Mouse (Mus musculus): ENCODE measurements at regions not wholly inside any gene's neighbourhood (a gene's known extent, or its start where the extent isn't known, plus 50 kb on each side); places are given as distances from the start of the nearest gene placed in this dataset.

DNA sequence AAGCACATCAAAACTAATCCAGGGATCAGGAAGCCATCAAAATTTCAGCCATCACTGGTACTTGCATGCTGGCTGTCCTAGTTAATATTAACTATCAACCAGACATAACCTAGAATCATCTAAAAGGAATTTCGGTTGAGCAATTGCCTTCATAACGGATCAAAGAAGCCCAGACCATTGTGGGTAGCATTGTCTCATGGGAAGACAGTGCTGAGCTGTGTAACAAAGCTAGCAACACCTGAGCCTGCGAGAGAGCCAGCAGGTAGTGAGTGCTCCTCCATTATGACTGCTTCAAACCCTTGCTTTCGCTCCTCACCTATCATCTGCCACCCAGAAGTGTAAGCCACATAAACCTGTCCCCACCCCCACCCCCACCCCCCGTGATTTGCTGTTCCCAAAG, 169.6 kb upstream of the Fat1 start:
- no peak for DNase-seq

- no peak for DNase-seq
Measured at GRCm38 (mm10) chr8:44766111-44766873, 169.0 kb upstream of the Fat1 start.

- no peak for DNase-seq
Measured at GRCm38 (mm10) chr8:44767271-44767670, 168.0 kb upstream of the Fat1 start.

DNA sequence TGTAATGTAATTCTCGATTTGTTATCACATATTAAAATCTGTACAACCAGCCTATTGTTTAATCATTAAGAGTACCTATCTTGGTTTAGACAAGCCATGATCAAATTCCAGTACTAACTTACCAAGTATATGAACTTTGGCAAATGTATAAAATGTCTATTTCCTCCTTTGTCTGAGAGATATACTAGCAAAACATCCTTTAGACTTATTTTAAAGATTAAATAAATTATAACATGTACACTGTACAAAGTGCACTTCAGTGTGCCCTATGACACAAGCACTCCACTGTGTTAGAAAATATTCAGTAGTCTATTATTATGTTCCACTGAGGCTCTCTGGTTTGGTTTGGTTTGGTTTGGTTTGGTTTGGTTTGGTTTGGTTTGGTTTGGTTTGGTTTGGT, 156.0 kb upstream of the Fat1 start:
- no peak for DNase-seq

DNA sequence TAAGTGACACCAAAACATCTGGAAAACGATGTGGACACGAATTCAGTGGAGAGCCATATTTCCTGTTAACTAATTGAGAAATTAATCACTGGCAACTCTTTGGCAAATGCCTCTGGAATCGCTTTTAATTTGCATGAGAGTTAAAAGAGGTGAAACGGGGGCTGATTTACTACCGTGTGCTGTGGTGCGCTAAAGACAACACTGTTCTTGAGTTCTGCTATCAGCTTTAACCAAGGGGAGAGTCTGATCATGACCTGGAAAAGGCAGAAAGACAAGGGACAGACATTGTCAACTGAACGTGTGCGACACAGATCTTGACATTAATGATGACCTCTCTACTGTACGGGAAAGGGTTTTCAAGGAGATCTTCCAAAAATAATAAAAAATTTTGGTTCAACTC, 152.8 kb upstream of the Fat1 start:
- no peak for DNase-seq

DNA sequence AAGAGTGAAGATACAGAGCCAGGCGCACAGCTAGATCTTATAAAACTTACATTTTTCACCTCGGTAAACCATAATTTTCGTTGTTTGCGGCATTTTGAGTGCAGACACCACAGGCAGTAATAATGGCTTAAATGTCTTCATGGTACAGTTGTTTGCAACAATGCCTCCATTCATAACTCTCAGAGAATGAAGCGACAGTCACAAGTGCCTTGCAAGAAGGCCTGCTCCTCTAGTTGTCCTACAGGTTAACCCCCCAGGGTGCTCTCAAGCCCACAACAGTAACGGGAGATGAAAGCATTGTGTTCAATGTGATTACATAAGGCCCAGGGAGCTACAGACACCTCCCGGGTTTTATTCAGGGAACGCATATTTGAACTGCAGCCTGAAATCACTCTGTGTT, 150.1 kb upstream of the Fat1 start:
- DNase-seq, result no peak

DNA sequence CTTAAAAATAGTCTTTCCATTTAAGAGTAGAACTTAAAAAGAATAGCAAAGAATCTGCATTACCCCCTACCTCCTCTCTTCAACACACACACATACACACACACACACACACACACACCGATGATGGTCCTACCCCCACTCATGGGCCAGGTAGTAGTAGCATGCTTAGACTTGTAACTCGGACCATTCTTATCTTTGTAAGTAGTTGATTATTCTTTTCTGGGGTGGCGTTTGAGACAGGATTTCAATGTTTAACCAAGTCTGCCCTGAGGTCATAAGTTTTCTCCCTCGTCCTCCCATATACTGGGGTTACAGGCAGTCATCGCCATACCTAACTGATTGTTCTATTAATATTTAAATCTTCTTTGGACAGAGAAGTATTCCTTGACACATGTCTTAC, 148.5 kb upstream of the Fat1 start:
- no peak for DNase-seq

GRCm38 (mm10) chr8:44788290-44788689, 147.0 kb upstream of the Fat1 start:
- no peak for DNase-seq

DNA sequence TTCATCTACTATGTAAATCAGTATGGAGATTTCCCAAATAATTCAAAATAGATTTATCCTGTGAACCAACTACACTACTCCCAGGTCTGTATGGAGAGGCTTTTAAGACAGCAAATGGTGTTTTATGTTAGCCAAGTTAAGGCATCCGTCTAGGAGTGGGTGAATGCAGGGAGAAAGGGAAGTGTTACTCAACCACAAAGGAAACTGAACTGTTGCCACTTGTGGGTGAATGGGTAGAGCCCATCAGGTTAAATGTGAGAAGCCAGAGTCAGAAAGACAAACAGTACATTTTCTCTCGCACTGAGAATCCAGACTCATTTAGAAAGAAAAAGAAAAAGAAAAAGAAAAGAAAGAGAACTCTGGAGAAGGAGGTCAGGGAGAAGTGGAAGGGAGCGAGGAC, 135.7 kb upstream of the Fat1 start:
- DNase-seq, result no peak

- DNase-seq, result no peak
Measured at GRCm38 (mm10) chr8:44800827-44801273, 134.4 kb upstream of the Fat1 start.

GRCm38 (mm10) chr8:44801604-44802206, 133.5 kb upstream of the Fat1 start:
- DNase-seq, result no peak

DNA sequence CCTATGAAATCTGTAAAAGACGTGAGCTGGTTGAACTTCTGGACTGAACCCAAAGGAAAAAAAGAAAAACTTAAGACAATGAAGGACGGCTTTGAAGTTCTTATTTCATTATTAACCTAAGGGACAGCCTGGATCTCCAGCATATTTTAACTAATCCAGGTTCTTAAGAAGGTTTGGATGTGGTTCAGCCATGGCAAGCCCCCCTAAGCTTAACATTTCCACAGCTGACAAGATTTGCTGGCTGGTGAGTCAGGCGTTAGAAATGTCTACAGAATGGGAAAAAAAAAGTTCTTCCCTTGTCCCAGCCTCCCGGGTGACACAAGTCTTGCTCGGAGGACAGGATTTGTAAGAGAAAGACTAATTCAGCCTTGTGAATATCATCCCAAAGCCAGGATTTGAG, 132.9 kb upstream of the Fat1 start:
- no peak for DNase-seq

GRCm38 (mm10) chr8:44804414-44805178, 130.7 kb upstream of the Fat1 start:
- no peak for DNase-seq

DNA sequence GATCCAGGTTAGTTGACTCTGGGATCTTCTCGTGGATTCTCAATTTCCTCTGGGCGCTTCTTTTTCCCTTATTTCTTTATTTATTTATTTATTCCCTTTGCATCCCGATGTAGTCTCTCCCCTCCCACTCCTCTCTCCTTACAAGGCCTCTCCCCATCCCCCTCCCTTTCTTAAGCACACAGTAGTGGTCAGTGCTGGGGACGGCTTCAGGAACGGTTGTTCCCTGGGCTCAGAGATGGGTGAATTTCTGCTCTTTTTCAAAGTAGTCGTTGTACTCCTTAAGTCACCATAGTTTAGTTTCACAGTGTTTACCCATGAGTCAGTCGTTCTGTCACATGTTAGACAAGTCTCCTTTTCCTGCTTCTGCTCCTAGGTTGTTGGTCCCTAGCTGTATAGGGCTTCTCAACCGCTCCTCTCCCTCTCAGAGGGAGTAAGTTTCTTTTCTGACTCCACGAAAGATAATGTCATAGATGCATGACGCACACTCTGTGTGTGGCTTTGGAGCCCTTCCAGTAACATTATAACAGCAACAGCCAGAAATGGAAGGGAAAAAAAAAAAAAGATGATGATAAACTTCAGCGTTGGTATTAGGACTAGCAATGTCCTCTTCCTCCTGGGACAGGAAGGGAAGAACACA, 129.9 kb upstream of the Fat1 start:
- DNase-seq, result no peak

DNA sequence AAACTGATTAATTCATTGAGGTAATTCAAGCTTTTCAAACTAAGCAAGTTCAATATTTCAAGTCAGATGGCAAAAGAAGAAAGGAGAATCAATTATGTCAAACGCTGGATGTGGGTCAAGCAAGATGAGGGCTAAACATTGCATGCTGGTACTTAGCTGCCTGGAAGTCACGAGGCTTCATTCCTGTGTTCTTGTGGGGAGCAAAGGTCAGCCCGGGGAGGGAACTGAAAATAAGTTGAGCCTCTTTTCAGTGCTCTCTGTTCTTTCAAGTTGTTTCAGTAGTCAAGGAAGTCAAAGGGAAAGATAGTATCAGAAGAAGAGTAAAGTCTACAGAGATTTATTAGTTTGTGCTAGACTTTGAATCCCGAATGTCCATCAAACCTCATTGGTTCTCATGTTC, 122.9 kb upstream of the Fat1 start:
- DNase-seq, result no peak

GRCm38 (mm10) chr8:44817532-44818157, 117.6 kb upstream of the Fat1 start:
- DNase-seq, result peak; percentile 47

GRCm38 (mm10) chr8:44819270-44819669, 116.0 kb upstream of the Fat1 start:
- no peak for DNase-seq

GRCm38 (mm10) chr8:44819691-44820090, 115.6 kb upstream of the Fat1 start:
- no peak for DNase-seq

DNA sequence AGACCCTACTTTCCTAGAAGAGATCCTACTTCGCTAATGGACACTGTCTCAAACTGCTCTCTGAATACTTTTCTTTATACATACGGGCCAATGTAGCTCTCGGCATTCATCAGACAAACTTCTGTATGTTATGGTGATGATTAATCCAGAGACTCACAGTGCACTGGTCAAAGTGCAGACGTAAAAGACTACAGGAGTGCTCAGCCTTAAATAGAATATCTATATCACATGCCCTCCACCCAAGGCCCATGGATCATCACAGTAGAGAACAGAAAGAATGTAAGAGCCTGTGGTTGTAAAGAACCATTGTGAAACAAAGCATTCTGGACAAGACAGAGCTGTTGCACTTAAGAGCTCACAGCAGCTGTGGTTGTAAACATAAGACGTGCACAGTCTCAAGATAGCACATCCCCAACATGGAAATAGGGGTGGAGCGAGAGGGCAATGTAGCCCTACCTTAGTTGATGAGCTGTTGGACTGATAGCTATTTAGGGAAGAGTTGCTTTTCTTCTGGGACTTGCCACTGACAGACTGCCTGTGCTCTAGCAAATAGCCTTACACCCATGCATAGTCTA, 110.0 kb upstream of the Fat1 start:
- no peak for DNase-seq

GRCm38 (mm10) chr8:44826936-44827335, 108.3 kb upstream of the Fat1 start:
- peak; percentile 28 for DNase-seq

GRCm38 (mm10) chr8:44828026-44828425, 107.2 kb upstream of the Fat1 start:
- DNase-seq, result no peak

DNA sequence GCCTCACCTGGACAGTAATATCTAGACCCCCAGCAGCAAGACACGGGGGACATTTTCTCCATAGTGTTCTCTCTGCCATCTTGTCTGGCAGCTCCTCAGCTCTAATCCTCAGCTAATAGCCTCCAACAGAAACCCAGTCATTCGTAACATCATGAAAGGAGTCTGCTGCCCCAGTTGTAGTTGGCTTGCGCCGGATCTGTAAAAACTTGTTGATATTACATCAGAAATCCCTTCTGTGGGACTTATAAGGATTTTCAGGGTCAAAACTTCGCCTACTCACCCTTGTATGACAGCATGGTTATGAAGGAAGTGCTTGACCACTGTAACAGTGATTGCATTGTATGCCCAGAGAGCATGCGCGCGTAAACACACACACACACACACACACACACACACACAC, 96.8 kb upstream of the Fat1 start:
- DNase-seq, result no peak
